Mouse (Mus musculus) thymus, postnatal 36 days (tissue): ENCODE measurements around the gene Ttll7.

ENCODE experiments used
- DNase-seq, 2 experiments: peaks; one replicate each; pipeline ENCODE4 v3.0.0; 2022; ENCODE audit warnings: mixed read lengths in 2 of 2

Gene Ttll7

DNA sequence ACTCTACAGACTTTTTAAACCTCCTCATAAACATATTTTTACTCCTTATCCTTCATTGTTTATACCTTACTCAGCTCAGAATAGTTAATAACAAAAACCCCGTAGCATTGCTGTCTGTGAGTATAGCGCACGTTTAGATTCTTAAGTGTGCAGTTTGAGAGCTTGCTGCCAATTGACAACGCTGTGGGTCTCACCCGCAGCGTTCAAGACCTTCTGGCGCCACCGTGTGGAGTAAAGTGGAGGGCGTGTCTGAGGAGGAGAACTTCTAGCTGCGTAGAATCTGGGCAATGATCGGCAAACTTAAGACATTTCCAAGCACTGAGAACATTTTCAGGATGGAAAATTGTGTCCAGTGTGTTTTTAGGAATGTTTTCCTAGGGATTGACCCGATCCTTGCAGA is 62.6 kb downstream of the Ttll7 start:
- peak; percentile 60 to 70 for DNase-seq

DNA sequence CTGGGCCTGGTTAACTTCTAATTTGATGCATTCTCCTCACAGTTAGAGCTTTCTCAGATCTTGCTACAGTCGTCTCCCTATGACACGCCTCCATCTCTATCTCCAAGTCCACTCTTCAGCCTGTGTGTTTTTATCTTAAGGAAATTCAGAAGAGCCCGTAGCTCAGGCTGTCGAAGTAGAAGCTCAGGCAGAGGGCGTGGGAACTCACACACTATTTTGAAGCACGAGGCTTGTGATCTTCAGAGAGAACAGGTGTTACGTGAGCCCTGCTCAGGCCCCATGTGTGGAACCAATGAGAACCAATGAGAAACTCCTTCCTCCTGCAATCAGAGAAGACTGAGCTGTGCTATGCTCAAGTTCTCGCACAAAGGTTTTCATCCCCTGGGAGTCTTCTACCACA is 65.7 kb downstream of the Ttll7 start:
- no peak for DNase-seq

DNA sequence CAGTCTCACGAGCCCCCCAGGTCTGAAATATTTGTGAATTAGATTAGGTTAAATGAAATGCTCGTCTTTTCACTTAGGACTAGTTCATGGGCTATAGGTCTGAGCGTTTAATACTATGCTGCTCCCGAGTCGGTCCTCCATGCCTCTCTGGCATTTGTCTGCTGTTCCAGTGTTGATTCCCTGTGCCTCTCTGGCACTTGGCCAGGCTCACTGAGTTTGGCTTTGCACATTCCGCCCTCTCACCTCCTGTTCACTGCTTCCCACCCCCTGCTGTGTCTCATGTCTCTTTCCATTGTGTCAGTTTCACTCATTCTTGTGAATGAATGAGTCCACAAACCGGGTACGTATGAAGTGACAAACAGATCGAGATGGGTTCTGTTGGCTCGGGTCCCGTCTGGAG is 66.2 kb downstream of the Ttll7 start:
- DNase-seq: no peak

DNA sequence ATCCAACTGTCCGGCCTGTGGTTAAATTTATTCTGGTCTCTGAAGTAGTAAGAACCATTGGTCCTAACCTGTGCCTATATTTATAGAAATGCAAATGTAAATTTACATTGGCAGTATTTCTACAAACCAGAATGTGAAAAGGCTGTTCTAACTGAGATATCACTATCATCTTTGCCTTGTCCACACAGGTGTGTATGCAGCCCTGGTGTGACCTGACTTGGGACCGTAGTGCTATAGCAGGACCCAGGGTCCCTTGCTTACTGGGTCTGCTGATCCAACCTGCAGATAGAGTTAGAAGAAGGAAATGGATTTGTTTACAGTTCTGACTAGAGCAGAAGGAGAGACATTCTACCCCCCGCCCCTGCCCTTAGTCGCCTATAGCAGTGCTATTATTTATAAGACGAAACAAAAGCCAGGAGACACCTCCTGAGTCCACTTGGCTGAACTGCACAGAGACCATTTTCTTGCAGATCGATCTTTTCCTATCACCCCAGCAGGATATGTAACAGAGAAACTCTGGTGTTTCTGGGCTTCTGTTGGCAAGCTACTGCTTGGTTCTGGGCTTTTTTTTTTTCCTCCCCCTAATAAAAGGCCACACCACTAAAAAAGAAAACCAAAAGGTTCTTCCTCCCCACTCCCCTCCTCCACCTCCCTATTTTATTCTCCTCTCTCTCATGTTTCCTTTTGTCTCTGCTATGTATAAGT is 75.3 kb downstream of the Ttll7 start:
- DNase-seq: no peak

DNA sequence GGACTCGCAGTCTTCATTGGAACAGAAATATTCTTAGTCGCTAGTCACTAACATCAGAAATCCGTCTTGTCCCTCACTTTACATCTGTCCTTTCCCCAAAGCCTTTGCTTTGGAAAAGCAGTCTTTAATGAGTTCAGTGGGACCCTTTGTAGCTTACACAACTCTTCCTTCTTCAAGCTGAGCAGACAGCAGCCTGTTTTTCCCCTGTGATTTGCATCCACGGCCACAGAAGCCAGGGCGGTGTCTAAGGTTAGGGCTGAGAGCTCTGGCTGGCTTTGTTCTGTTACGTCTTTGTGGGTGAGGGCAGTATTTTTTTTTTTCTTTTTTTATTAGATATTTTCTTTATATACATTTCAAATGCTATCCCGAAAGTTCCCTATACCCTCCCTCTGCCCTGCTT is 76.0 kb downstream of the Ttll7 start:
- no peak for DNase-seq

DNA sequence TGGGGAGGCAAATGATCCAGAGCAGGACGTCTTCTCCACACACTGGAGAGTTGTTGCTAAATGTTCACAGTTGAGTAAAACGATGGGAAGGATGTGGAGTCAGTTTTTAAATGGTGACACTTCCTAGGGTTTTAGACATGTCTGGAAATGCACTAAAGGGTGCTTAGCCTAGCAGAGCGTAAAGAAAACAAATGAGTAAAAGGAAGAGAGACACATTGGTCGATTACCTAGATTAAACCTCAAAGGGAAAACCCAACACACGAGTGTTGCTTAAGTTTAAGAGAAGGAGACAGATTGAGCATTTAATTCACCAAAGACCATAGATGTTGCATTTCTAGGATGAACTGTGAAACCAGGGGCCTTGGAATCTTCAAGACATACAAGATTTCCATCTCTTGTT is 76.8 kb downstream of the Ttll7 start:
- DNase-seq: no peak

DNA sequence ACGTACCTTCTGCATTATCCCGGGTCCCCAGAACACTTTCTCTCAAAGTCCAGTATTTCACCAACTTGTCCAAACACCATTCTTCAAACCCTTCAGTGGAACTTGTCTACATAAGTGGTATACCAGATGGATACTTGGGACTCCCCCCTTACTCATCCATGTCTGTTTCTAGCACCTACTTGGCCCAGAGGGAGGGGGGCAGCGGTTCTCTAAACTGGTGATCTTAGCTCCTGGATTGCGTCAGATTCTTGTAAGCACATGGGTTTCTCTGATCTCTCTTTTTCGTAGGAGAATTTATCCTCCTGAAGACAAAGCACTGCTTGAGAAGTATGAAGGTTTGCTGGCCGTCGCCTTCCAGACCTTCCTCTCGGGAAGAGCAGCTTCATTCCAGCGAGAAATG is 79.0 kb downstream of the Ttll7 start:
- no peak for DNase-seq

DNA sequence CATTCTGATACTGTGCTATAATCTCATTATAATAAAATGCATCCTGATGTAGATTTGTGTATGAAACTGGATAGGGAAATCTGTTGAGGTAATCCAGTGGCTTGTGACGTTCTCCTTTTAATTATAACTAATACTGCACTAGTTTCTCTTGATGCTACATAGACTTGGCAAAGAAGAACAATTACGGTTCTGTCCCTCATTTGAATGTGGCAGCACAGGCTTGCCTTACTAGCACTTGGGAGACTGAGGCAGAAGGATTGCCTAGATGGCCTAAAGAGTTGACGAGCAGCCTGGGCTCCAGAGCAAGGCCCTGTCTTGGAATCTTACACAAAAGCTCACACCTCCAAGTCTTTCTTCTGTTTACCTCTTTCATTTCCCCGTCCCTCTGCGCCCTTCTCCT is 80.3 kb downstream of the Ttll7 start:
- no peak for DNase-seq

DNA sequence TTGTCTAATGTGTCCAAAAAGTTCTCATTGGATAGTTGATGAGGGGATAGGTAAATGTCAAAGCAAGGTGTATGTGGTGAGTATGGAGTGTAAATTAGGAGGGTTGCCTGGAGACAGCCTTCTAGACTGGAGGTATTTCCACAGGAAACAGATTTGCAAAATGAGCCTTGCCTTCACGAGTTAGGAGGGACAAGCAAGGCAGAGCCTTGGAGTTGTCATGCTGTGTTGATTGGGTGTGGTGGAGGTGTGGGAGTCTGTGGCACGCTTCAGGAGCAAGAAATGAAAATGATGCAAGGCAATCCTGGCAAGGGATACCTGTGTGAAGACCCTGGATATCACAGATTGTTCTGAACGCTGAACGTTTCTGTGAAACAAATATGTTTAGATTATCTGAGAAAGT is 84.7 kb downstream of the Ttll7 start:
- DNase-seq: no peak

DNA sequence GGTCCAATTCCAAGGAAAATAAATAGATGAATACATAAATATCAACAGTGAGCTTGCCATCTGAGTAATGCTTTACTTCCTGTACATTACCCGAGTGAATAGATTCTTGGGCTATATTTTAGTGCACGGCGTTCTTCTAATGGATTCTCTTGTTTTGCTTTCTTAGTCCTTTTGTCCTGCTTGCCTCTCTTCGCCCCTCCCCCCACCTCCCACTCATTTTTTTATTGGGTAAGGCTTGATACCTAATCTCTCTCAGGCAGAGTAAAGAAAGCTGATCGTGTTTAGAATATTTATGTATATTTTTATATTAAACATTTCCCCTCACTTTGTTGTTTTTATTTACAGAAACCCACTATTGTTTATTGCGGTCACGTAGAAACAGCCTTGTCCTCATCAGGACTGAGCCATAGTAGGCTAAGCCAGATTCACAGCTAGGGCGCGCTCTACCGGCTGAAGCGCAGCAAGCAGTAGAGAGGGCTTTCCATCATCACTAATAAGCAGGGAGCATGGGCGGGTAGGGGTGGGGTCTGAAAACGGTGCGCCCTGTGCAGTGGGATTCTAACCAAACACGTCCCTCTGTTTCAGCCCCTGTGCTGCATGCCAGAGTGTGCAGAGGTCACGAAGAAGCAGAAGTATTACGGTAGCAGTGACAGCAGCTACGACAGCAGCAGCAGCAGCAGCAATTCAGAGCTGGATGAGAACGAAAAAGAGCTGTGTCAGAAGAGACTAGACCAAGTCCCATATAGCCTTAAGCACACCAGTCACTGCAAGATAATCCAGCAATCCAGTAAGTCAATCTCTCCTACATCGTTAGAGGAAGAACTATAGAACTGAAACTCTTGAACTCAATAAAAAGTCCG is 87.5 kb downstream of the Ttll7 start:
- no peak for DNase-seq

DNA sequence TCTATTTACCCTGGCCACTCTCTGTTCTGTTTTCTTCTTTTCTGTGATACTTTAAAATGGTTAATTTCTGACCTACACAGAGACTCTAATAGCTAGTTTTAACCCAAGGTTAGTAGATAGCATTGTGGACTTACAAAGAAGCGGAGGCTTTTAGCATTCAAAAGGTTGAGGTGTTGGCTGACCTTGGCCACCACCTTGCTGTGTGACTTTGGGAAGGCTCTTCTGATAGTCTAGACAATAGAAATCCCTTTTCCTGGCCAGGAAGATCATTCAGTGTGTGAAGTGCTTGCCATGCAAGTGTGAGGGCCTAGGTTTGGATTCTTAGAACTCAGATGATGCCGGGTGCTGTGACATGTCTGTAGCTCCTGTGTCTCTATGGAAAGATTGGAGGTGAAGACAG is 90.9 kb downstream of the Ttll7 start:
- no peak for DNase-seq

DNA sequence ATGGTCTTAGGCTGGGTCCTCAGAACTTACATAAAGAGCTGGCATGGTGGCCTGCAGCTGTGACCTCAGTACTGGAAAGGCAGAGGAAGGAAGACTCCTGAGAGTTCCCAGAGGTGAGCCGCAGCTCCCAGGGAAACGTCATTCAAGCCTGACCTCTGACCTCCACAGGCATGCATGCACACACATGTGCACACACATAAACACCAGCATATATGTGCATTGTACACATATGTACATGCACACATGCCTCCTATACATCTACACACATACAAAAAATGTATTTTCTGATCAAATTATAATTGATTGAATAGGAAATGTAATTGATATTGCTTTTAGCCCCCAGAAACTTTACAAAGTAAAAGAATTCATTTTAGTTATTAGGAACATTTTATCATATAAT is 93.2 kb downstream of the Ttll7 start:
- DNase-seq: no peak

DNA sequence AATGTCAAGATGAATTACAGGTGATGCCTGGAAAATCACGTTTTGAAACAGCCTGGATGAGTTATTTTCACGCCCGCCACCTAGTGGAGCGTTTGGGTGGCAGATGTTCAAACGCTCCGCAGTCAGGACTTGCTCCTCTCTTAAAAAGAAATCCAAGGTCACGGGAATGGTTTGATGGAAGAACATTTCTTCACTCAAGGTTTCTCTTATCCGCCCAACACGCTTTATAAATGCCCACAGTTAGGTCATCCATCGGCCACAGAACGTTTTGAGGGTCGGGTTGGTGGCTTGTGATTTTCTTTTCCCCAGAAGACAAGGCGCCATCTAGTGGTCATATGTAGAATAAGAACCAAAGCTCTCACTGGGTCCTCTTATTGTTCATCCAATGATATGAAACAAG is 93.7 kb downstream of the Ttll7 start:
- DNase-seq: peak; percentile 33 to 53

DNA sequence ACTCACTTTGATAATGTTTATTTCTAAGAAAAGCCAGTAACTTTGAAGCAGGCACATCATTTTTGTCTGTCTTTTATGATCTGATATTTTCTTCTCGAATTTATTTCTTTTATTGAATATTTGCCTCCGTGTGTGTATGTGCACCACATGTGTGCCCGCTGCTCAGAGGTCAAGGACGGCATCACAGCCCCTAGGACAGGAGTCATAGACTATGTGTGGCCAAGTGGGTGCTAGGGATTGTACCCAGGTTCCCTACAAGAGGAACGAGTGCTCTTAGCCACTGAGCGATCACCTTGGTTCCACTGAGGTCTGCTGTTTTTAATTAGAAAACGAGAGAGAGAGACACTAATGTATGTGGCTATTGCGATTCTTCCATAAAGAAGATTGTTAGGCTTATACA is 94.5 kb downstream of the Ttll7 start:
- DNase-seq: no peak

DNA sequence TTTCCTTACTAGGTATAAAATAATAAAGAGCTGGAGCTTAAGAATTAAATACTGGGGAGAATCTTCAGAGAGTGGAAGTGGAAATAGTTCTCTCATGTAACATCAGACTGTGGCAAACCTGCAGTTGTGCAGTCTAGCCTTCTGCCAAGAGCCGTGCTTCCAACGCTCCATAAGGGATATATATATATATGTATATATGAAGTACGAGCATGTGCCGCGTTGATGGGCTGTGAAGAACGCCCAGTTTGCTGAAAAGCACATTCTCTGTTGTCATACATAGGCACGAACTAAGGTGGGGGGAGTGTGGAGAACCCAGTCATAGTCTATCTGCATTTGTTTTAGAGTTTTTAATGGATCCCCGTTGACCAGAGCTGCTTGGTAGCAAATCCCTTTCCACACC is 104.6 kb downstream of the Ttll7 start:
- DNase-seq: no peak

DNA sequence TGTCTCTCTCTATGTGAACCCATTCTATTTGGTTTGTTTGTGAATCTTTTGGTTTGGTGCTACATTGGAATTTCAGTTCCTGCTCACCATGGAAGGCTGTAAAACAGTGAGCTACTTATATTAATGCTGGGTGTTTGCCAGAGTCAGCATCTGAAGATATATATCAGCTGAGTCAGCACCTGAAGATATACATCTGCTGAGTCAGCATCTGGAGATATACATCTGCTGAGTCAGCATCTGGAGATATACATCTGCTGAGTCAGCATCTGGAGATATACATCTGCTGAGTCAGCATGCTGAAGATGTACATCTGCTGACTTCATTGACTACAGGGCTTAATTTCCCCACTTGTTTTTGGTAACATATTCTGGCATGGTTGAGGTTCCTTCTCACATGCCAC is 110.7 kb downstream of the Ttll7 start:
- no peak for DNase-seq

DNA sequence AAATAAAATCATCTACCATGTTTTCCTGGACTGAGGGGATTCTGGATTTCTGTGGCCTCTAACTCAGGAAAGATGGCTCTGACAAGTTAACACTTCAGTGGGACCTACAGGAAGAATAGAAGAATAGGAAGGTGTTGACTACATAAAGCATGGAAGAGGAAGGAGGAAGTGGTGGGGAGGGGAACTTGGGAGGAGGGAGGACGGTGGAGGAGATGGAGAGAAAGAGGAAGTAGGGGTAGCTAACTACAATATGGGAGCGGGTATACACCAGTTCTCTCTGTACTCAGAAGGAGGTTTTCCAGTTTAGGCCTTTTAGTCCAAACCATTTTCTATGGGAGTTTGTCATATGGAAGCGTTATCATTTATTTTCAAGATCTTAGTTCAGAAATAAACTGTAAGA is 112.2 kb downstream of the Ttll7 start:
- DNase-seq: no peak

DNA sequence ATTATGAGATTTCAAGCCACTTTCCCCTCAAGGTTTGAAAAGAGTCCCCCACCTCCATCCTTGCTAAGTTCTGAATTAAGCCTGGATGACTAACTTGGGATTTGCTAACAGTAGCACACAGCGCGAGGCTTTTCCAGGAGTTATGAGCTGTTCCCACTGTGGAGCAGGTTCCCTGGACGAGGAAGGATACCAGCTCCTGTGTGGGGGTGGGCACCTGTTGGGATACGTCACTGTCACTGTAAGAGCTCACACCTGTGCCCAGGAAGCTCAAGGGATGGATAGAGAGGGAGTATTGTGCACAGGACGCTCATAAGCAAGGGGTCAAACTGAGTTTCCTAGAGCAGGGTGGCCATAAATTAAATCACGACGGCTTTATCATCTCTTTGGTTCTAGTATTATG is 115.1 kb downstream of the Ttll7 start:
- DNase-seq: no peak

DNA sequence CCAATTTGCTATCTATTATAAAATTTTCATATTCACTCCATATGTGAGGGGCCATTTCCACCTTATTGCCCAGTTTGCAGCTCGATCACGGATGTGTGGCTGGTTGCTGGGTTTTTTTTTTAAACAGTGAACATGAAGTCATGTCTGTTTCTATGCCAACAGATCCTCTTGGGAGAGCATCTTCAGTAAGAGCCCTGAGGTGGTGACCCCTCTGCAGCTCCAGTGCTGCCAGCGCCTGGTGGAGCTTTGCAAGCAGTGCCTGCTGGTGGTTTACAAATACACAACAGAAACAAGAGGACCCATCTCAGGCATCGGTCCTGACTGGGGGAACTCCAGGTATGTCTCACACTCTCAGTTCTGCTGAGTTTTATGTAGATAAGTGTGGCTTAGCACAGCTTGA is 115.7 kb downstream of the Ttll7 start:
- DNase-seq: no peak

DNA sequence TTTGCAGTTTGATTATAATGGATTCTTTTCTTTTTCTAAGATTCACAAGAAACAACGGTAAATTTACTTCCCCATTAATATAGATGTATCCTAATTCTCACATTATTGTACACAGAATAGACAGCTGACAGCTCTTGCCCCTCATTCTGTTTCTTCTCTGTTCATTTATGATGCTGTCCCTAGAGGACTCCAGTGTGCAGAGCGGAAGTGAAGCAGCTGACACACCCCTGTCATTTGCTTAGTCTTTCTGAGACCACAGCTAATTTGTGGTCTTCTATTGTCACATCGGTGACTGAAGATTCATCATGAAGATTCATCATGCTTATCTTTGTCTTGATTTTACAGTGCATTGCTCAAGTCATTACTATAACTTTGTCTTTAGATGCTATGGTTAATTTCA is 126.1 kb downstream of the Ttll7 start:
- DNase-seq: no peak

DNA sequence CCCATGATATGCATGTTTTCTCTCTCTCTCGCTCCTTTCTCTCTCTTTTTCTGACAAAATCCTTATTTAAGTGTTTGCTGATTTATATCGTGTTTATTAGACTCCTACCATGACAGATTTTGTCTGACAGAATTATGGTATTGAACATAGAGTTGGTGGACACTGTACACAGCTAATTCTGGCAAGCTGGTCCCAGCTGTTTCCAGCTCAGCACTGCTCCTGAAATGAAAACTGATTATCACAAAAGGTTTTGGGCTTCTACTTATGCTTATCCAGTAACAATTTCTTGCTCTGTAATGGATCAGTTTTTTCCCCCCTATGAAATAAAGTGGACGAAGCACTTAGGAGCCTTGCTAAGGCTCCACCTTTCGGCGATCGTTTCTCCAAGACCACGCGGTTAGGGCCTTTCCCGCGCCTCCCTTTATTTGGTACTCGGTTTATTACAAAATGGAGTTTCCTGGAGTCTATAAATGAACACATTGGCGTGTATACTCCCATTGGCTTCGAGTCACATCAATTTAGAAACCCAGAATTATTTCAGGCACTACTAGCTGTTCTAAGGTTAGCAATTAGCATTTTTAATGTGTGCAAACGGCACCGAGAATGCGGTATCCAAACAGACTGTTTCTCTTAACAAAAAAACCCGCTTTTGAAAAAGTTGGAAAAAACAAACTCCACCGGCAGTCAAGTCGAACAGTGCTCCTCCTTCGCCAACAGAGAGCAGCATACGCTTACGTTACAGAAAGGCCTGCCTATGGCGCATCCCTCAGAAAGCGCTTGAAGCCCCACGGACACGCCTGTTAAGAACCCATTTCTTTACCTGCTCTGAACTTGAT is 141.9 kb downstream of the Ttll7 start:
- DNase-seq: no peak

DNA sequence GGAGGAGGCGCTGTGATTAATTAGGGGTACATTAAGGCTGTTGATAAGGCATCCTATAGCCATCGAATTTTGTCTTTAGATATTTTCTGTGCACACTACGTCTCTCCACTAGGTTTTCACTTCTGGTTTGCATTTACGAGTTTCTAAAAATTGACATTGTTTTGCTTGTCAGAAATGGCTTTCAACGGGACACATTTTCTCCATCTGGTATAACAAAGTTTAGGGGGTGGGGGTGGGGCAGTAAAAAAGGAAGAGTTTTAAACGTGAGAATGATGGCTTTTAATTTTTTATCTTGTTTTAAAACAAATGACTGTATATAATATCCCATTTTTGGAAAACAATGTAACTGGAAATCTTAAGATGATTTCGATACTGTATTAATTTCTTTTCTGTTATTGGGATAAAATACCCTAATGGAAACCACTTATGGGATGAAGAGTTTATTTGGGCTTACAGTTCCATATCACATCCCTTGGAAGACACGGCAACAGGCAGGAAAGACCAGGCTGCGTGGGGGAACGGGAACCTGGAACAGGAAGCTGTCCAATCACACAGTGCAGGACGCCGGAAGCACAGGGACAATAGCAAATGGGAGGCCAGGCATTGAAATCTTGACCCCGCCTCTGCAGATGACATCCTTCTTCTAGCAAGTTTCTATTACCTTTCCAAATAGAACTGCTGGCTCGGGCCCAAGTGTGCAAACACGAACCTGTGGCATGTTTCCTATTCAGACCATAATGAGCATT is 142.7 kb downstream of the Ttll7 start:
- DNase-seq: no peak

DNA sequence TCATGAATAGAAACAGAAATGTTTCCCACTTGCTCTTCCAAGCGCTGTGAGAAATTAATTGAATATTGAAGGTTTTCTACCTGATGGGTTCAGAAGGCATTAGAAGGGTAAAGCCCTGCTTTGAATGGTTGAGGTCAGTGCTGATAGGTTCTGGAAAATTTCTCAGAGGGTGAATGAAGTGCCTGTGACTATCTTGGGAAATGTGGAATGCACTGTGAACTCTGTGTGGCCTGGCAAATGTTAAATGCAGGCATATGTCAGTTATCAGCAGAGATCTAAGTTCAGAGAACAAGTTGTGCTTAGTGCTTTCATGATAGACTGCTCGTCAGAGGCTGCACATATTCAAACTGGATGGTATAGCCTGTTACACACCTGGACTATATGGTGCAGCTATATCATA is 147.0 kb downstream of the Ttll7 start:
- DNase-seq: no peak
